Mouse (Mus musculus) pancreas, adult 10 weeks (tissue): ENCODE results near the gene Slc39a8. TPM values are rescaled to one million over a fixed set of nuclear protein-coding genes. Genes with fewer than 3 reads are reported as not detected.

Experiments
- polyA plus RNA-seq: library from polyadenylated mRNA; stranded (reverse); fragments of 350-450 nt; fragmentation: Illumina TruSeq; extraction: RNeasy Lipid Tissue Mini Kit (QIAGEN cat#74804); gene quantifications from one replicate; pipeline ENCODE4 v1.2.3, GENCODE M21; 2015; ENCODE audit warnings: low read depth, low replicate concordance; ENCODE audit not compliant: insufficient read depth

Slc39a8 gene
- 6.2 TPM for polyA plus RNA-seq

DNA sequence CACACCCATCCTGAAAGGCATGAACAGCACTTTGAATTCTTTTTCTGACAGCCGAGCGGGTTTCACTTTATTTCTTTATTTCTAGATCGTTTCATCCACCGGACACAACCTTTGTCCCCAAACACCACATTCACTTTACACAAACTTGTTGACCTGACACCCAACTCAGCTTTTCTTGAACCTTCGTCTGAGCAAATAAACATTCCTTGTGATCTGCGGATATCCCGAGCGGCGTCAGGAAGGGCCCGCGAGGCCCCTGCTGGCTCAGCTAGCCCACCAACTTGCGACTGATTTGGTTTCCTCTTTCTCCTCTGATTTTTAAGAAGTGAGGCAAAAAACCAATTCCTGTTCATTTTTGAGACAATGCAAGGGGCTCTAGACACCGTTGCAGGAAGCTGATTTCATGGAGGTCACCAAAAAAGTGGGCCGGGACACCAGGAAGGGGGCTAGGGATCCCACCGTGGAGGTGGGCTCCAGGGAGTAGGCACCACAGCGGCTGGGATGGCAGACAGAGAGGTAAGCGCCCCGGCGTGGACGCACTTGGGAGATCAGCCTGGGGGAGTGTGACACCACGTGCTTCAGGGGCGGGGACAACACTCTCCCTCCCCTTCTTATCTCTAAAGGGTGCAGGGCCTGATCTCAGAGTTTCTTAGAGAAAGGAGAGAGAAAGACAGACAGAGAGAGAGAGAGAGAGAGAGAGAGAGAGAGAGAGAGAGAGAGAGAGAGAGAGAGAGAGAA, at the start of gene Slc39a8:
Gene Slc39a8, plus strand, starts transcription at position 264 of the 738 bp plus-strand sequence.

Other genes starting within 250 kb of the Slc39a8 start
- gene Nfkb1, start 133.7 kb upstream of the Slc39a8 start, polyA plus RNA-seq: 11.4 TPM